Mouse (Mus musculus) thymus, adult 2 months (tissue): ENCODE results near the gene Mrc1. TPM values are rescaled to one million over a fixed set of nuclear protein-coding genes. Genes with fewer than 3 reads are reported as not detected.

ENCODE experiments used
- DNase-seq: peaks from one replicate; pipeline ENCODE4 v3.0.0; 2021
- H3K27ac ChIP-seq: fragments of 200-500 bp; 2 replicates; pipeline ENCODE4 v1.5.1; 2012; ENCODE audit warnings: low read length, control low read depth; ENCODE audit not compliant: control insufficient read depth, insufficient read depth
- H3K27me3 ChIP-seq: fragments of 200-500 bp; 2 replicates; pipeline ENCODE4 v1.6.1; 2012; ENCODE audit warnings: mild to moderate bottlenecking, low read length, moderate library complexity, mixed read lengths; ENCODE audit not compliant: control insufficient read depth, insufficient read depth
- H3K36me3 ChIP-seq: fragments of 200-500 bp; 2 replicates; pipeline ENCODE4 v1.6.1; 2012; ENCODE audit warnings: mild to moderate bottlenecking, low read length, moderate library complexity; ENCODE audit not compliant: control insufficient read depth, insufficient read depth
- H3K4me1 ChIP-seq: fragments of 200-500 bp; replicated peaks from 2 replicates; pipeline ENCODE4 v1.6.1; 2012; ENCODE audit warnings: low read length; ENCODE audit not compliant: control insufficient read depth, insufficient read depth
- H3K4me3 ChIP-seq: fragments of 200-500 bp; 2 replicates; pipeline ENCODE4 v1.5.1; 2012; ENCODE audit warnings: mild to moderate bottlenecking, low read length, control low read depth, moderate library complexity; ENCODE audit not compliant: control insufficient read depth, insufficient read depth
- CTCF ChIP-seq: fragments of 200-500 bp; IDR thresholded peaks from 2 replicates; pipeline ENCODE4 v1.5.1; 2012; ENCODE audit warnings: mild to moderate bottlenecking, control low read depth, low read length, moderate library complexity, borderline replicate concordance; ENCODE audit not compliant: control insufficient read depth, poor library complexity, insufficient read depth; ENCODE audit errors: extremely low read depth
- POLR2A ChIP-seq: fragments of 200-500 bp; IDR thresholded peaks from 2 replicates; pipeline ENCODE4 v1.6.1; 2012; ENCODE audit warnings: mild to moderate bottlenecking, low read length, control low read depth, moderate library complexity; ENCODE audit not compliant: control insufficient read depth, poor library complexity, insufficient read depth; ENCODE audit errors: extremely low read depth
- WGBS: fragments of 180-500 bp; shearing (Covaris S2); methylation state at CpG from one replicate; pipeline ENCODE4 v1.1.7; 2018; 5-methylcytosine and 5-hydroxymethylcytosine counted together
- polyA plus RNA-seq: library from polyadenylated mRNA; depleted of rRNA; stranded (reverse); fragments of >200 nt; gene quantifications from 2 replicates; pipeline ENCODE4 v1.2.3, GENCODE M21; 2012; rRNA removed

Mrc1 gene
- polyA plus RNA-seq, 1 experiment = 2.6 TPM

DNA sequence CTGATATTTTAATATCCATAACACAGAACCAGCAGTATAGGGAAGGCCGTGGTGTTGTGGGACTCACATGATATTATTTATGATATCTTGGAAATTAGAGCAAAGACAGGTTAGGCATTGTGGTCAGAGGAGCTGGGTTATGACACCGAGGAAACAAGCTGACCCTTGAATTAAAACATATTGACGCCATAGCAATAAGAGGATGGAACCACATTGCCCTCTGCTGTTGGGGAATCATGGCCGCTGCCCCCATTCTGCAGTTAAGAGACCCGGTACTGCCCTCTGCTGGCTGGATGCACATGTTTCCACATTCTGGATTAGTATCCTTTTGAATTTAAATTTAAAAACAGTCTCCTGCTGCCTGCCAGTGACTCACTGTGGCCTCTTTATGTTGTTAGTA, 66.1 kb downstream of the Mrc1 start:
- 8% methylated on average over 5 of the region's 5 CpGs for WGBS
- Histone ChIP-seq H3K36me3 (no peaks in the 10 kb centered on the region), H3K4me3 (no peak overlapping the region), H3K27me3 (no peaks in the 10 kb centered on the region), H3K27ac (no peak overlapping the region), H3K4me1 (no peaks in the 10 kb centered on the region)
- no peak for TF ChIP-seq POLR2A
- peak; percentile 74; the same call in 1 of the 2 replicates for TF ChIP-seq CTCF
- DNase-seq = peak; percentile 88

DNA sequence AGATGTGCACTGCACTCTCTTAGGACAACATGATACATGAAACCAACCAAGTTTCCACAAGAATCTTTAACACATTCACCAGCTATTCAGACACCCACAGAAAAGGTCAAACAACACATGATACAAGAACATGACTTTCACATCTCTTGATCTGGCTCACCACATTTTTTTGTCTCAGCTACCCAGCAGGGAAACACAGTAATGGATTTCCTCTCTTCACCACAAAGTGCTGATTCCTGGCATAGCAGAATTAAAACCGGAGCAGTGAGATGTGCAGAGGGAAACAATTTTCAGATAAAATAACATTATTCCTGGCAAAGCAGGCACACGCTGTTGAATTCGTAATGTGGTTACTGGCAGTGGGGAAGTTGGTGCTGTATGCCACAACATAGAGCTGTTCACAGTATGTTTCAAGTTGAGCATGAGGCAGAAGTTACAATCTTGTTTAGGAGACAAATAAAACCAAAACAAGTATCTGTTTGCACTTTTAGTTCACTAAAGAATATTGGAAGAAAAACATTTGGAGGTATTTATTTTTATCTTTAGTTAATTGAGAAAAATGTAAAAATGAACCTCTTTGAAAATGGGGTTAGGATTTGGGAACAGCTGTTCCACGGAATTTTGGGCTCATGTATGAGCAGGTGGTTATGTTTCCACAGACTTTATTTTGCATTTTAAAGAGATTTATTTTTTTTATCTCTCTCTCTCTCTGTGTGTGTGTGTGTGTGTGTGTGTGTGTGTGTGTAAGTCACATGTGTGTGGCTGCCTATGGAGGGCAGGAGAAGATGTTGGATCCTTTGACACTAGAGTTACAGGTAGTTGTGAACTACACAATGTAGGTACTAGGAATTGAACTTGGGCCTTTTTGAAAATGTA, 83.6 kb downstream of the Mrc1 start:
- TF ChIP-seq POLR2A (no peak), CTCF (no peak)
- Histone ChIP-seq H3K4me3 (no peak overlapping the region), H3K4me1 (no peaks in the 10 kb centered on the region), H3K27ac (no peak overlapping the region), H3K36me3 (no peaks in the 10 kb centered on the region), H3K27me3 (no peaks in the 10 kb centered on the region)
- WGBS = 32% methylated on average over 4 of the region's 4 CpGs
- DNase-seq = no peak

DNA sequence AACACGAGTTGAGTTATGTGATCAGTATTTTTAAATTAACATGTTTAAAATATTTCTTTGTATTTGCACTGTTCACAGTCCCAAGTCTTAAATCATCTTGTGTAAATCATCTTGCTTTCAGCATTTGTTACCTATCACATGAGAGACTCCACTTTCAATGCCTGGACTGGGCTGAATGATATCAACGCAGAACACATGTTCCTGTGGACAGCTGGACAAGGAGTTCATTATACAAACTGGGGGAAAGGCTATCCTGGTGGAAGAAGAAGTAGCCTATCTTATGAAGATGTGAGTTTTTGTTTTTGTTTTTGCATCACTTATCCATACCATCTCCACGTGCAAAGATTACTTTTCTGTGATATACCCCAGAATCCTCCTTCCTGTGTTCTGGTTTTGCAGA, 85.9 kb downstream of the Mrc1 start:
- H3K27me3 ChIP-seq = no peaks in the 10 kb centered on the region
- WGBS = 91% methylated on average over 3 of the region's 3 CpGs
- DNase-seq = no peak
- no peaks in the 10 kb centered on the region for H3K4me1 ChIP-seq
- no peak overlapping the region for H3K4me3 ChIP-seq
- no peak overlapping the region for H3K27ac ChIP-seq
- H3K36me3 ChIP-seq = no peaks in the 10 kb centered on the region
- TF ChIP-seq CTCF = no peak
- no peak for TF ChIP-seq POLR2A

DNA sequence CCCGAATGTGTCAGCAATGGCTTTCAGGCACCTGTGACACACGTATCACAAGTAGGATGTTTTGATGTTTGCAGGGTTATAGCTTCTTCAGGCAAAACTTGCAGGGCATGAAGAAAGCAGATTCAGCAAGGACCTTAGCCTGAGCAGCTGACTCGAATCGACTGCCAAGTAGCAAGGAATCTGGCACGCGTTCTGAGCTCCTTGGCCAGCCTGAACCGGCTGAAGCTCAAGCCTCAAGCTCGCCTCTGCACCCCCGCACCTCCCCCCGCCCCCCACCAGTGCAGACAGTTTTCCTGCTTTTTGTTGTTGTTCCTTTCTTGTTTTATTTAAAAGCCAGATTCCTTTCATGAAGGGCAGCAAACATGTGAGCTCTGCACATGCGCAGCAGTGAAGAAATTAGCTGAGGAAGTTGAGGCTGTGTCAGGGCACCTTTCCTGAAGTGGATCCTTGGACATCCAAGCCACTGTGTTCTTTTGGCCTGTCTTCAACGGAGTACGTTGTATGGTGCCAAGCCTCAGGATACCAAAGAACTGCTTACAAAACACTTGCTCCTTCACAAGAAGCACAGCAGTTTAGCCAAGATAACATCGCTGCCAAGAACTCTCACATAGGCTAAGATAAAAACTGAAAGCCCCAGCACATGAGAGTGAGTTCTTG, 112.6 kb downstream of the Mrc1 start:
- H3K27ac ChIP-seq = no peak overlapping the region
- no peak overlapping the region for H3K4me3 ChIP-seq
- H3K4me1 ChIP-seq = no peaks in the 10 kb centered on the region
- no peak for DNase-seq
- no peaks in the 10 kb centered on the region for H3K36me3 ChIP-seq
- 90% methylated on average over 14 of the region's 14 CpGs for WGBS
- TF ChIP-seq CTCF (no peak), POLR2A (no peak)
- no peaks in the 10 kb centered on the region for H3K27me3 ChIP-seq

DNA sequence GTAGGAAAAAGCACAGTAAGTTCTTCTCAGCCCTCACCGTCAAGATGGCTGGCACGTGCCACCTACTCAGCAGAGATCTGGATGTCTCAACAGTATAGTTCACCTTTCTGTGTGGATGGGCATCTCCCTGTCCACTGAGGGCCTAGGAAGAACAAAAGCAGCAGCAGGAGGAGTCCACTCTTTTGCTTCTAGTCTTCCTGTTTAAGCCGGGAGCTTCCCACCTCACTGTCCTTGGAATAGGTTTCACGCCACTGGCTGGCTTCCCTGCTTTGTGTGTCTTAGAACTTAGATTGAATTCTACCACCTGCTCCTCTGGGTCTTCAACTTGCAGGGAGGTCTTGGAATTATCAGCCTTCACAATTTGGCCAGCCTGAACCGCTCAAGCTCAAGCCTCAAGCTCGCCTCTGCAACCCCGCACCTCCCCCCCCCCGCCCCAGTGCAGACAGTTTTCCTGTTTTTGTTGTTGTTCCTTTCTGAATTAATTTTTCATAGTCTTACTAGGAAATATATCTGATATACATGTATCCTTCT, 113.2 kb downstream of the Mrc1 start:
- no peak for DNase-seq
- Histone ChIP-seq H3K27me3 (no peaks in the 10 kb centered on the region), H3K27ac (no peak overlapping the region), H3K4me3 (no peak overlapping the region), H3K4me1 (no peaks in the 10 kb centered on the region), H3K36me3 (no peaks in the 10 kb centered on the region)
- WGBS = 96% methylated on average over 8 of the region's 8 CpGs
- TF ChIP-seq POLR2A = no peak

Other genes starting within 250 kb of the Mrc1 start
- 20.7 and 24.2 TPM in 2 replicates for gene Hacd1, start 173.3 kb upstream of the Mrc1 start, polyA plus RNA-seq
- 18.7 and 21.1 TPM in 2 replicates for gene Stam, start 155.3 kb upstream of the Mrc1 start, polyA plus RNA-seq
- 0.11 and 0.16 TPM in 2 replicates for gene Tmem236, start 54.9 kb upstream of the Mrc1 start, polyA plus RNA-seq
- 0.07 and 0.09 TPM in 2 replicates for gene Slc39a12, start 158.9 kb downstream of the Mrc1 start, polyA plus RNA-seq